Mouse (Mus musculus) midbrain, embryonic 13.5 days (tissue): ENCODE data around the gene Tbc1d22a. TPM values are rescaled to one million over a fixed set of nuclear protein-coding genes. Genes with fewer than 3 reads are reported as not detected.

Experiments
- ATAC-seq: fragments of 200-750 bp; cut with Nextera tagmentation; 2 replicates; pipeline ENCODE4 v1.8.0; 2017; ENCODE audit warnings: mild to moderate bottlenecking, moderate TSS enrichment, moderate library complexity
- H3K27ac ChIP-seq: fragments of 300-500 bp; sonication (generic); 2 replicates; pipeline ENCODE4 v1.5.1; 2015; ENCODE audit warnings: inconsistent platforms, mild to moderate bottlenecking, moderate library complexity
- H3K27me3 ChIP-seq: fragments of 300-500 bp; sonication (generic); 2 replicates; pipeline ENCODE4 v1.6.1; 2015; ENCODE audit warnings: mild to moderate bottlenecking, inconsistent platforms
- H3K36me3 ChIP-seq: fragments of 300-500 bp; sonication (generic); 2 replicates; pipeline ENCODE4 v1.6.1; 2015; ENCODE audit warnings: mild to moderate bottlenecking, inconsistent platforms
- H3K4me1 ChIP-seq: fragments of 300-500 bp; sonication (generic); replicated peaks from 2 replicates; pipeline ENCODE4 v1.6.1; 2015; ENCODE audit warnings: inconsistent platforms
- H3K4me2 ChIP-seq: fragments of 300-500 bp; sonication (generic); replicated peaks from 2 replicates; pipeline ENCODE4 v1.6.1; 2015; ENCODE audit warnings: moderate library complexity, mild to moderate bottlenecking, inconsistent platforms
- H3K4me3 ChIP-seq: fragments of 300-500 bp; sonication (generic); replicated peaks from 2 replicates; pipeline ENCODE4 v1.5.1; 2015; ENCODE audit warnings: mild to moderate bottlenecking, inconsistent platforms
- H3K9ac ChIP-seq: fragments of 300-500 bp; sonication (generic); replicated peaks from 2 replicates; pipeline ENCODE4 v1.6.1; 2015; ENCODE audit warnings: mild to moderate bottlenecking, inconsistent platforms
- H3K9me3 ChIP-seq: fragments of 300-500 bp; sonication (generic); 2 replicates; pipeline ENCODE4 v1.6.1; 2016; ENCODE audit warnings: mild to moderate bottlenecking, inconsistent platforms
- WGBS: fragments of 180-500 bp; shearing (Covaris S2); methylation state at CpG from one replicate; pipeline ENCODE4 v1.1.7; 2015; 5-methylcytosine and 5-hydroxymethylcytosine counted together
- polyA plus RNA-seq: library from polyadenylated mRNA; unstranded; fragments of >200 nt; fragmentation: Nextera tagmentation; extraction: Ambion mirVana; gene quantifications from 2 replicates; pipeline ENCODE4 v1.2.1, GENCODE M21; 2015

Tbc1d22a gene
- polyA plus RNA-seq, 1 experiment from 2014 or later = 13.4 TPM

- Histone ChIP-seq H3K9me3 (no peaks in the 10 kb centered on the region), H3K27me3 (no peaks in the 10 kb centered on the region), H3K9ac (no peak overlapping the region), H3K4me1 (peaks cover 30% of the 10 kb centered on the region), H3K27ac (no peak overlapping the region), H3K4me3 (no peak overlapping the region), H3K36me3 (no peaks in the 10 kb centered on the region), H3K4me2 (no peak overlapping the region)
- 72% methylated on average over 10 of the region's 10 CpGs for WGBS
- no peak for ATAC-seq
Measured at GRCm38 (mm10) chr15:86337726-86338125, 123.5 kb downstream of the Tbc1d22a start.

DNA sequence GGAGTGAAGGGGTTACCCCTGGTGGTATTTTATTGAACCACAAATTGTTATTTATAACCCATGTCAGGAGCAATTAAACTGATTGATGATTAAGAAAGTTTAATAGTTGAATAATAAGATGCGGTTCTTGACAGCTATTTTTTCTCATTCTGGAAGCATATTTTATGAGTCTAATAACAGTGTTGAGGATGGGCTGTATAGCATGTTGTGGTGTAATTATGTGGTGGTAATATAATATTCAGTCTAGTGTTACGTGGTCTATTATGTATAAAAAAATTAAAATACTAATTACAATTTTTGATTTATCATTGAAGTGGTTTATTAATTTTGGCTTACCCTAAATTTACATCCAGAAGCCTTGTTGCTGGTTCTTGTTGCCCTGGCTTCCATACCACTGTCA, 125.5 kb downstream of the Tbc1d22a start:
- H3K4me1 ChIP-seq = peaks cover 37% of the 10 kb centered on the region
- no peak for ATAC-seq
- no peaks in the 10 kb centered on the region for H3K36me3 ChIP-seq
- no peaks in the 10 kb centered on the region for H3K9me3 ChIP-seq
- no peaks in the 10 kb centered on the region for H3K27me3 ChIP-seq
- no peak overlapping the region for H3K4me2 ChIP-seq
- H3K27ac ChIP-seq = no peak overlapping the region
- H3K4me3 ChIP-seq = no peak overlapping the region
- 93% methylated on average over 2 of the region's 2 CpGs for WGBS
- H3K9ac ChIP-seq = no peak overlapping the region

DNA sequence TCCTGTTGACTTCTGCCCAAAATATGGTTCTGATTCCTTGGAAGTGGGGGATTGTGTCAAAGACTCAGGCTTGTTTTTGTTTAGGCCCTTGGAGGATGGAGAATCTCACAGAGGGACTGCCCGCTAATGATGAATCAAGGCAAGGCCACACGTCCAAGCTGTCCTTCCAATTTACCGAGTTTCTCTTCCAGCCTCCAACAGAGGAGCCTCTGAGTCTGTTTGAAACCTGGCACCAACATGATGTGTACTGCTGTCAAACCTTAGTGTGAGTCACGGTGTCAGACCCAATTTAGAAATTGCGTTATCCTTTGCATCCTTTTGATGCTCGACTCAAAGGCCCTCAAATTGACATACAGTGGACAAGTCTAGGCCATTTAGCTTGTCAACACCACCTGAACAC, 126.5 kb downstream of the Tbc1d22a start:
- no peaks in the 10 kb centered on the region for H3K36me3 ChIP-seq
- peaks cover 37% of the 10 kb centered on the region for H3K4me1 ChIP-seq
- no peaks in the 10 kb centered on the region for H3K27me3 ChIP-seq
- no peaks in the 10 kb centered on the region for H3K9me3 ChIP-seq
- H3K27ac ChIP-seq = no peak overlapping the region
- H3K9ac ChIP-seq = no peak overlapping the region
- no peak for ATAC-seq
- no peak overlapping the region for H3K4me3 ChIP-seq
- no peak overlapping the region for H3K4me2 ChIP-seq
- WGBS = 77% methylated on average over 6 of the region's 6 CpGs

GRCm38 (mm10) chr15:86342637-86343375, 128.5 kb downstream of the Tbc1d22a start:
- WGBS = 88% methylated on average over 8 of the region's 8 CpGs
- no peak overlapping the region for H3K9ac ChIP-seq
- no peaks in the 10 kb centered on the region for H3K9me3 ChIP-seq
- peaks cover 51% of the 10 kb centered on the region for H3K4me1 ChIP-seq
- H3K36me3 ChIP-seq = no peaks in the 10 kb centered on the region
- no peaks in the 10 kb centered on the region for H3K27me3 ChIP-seq
- H3K4me3 ChIP-seq = no peak overlapping the region
- no peak overlapping the region for H3K4me2 ChIP-seq
- no peak overlapping the region for H3K27ac ChIP-seq
- no peak for ATAC-seq

DNA sequence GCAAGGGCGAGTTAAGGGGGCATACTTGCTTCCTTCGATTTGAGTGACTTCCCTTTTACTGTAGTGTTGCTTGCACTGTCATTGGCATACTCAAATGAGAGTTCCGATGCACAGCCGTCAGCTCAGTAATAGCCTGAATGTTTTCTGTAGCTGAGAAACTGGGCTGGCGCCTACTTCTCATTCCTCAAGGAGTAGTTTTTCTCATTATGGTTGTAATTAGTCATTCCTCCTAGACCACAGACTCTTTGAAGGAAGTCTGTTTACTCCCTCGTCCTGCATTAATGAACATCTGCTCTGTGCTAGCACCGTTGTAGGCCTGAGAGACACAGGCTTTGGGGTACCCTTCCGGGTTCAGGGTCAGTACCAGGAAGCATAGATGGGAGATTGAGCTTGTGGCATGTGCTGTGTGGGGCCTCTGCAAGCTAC, 130.7 kb downstream of the Tbc1d22a start:
- Histone ChIP-seq H3K4me1 (peaks cover 63% of the 10 kb centered on the region), H3K4me2 (no peak overlapping the region), H3K27ac (peak overlapping the region; percentile 52), H3K4me3 (no peak overlapping the region), H3K9me3 (no peaks in the 10 kb centered on the region), H3K27me3 (no peaks in the 10 kb centered on the region), H3K36me3 (no peaks in the 10 kb centered on the region), H3K9ac (no peak overlapping the region)
- WGBS = 54% methylated on average over 8 of the region's 8 CpGs
- 0 out of 2 replicates have a peak, but pooled peaks have one; percentile 49 for ATAC-seq

GRCm38 (mm10) chr15:86345907-86346306, 131.6 kb downstream of the Tbc1d22a start:
- no peaks in the 10 kb centered on the region for H3K27me3 ChIP-seq
- no peak overlapping the region for H3K9ac ChIP-seq
- WGBS = 73% methylated on average over 9 of the region's 9 CpGs
- H3K36me3 ChIP-seq = no peaks in the 10 kb centered on the region
- no peaks in the 10 kb centered on the region for H3K9me3 ChIP-seq
- H3K4me3 ChIP-seq = no peak overlapping the region
- ATAC-seq = no peak; the same call in 1 of the 2 replicates
- H3K4me2 ChIP-seq = no peak overlapping the region
- peaks cover 56% of the 10 kb centered on the region for H3K4me1 ChIP-seq
- peak overlapping the region; percentile 51; the same call in 1 of the 2 replicates for H3K27ac ChIP-seq

DNA sequence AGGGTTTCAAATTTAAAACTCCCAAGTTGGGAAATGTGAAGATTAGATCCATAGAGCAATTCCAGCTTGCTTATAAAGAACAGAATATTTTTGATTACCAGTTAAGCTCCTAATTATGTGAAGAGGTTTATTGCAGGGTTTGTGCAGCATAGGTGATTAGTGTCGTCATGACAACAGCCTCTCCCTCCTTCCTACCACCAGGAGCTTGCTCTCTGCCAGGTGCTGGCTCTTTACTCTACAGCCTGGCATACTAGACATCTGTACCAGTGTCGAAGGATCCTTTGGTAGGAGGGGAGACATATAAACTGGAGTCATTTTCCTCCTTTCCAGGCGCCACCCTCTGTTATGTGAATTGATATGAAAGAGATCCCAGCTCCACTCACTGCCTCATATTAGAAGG, 132.3 kb downstream of the Tbc1d22a start:
- Histone ChIP-seq H3K4me3 (no peak overlapping the region), H3K27ac (0 out of 2 replicates have a peak overlapping the region, but pooled peaks have one; percentile 51), H3K9me3 (no peaks in the 10 kb centered on the region), H3K4me2 (no peak overlapping the region), H3K27me3 (no peaks in the 10 kb centered on the region), H3K36me3 (no peaks in the 10 kb centered on the region), H3K9ac (no peak overlapping the region), H3K4me1 (peaks cover 55% of the 10 kb centered on the region)
- peak; percentile 67; the same call in 1 of the 2 replicates for ATAC-seq
- WGBS = 63% methylated on average over 3 of the region's 3 CpGs

DNA sequence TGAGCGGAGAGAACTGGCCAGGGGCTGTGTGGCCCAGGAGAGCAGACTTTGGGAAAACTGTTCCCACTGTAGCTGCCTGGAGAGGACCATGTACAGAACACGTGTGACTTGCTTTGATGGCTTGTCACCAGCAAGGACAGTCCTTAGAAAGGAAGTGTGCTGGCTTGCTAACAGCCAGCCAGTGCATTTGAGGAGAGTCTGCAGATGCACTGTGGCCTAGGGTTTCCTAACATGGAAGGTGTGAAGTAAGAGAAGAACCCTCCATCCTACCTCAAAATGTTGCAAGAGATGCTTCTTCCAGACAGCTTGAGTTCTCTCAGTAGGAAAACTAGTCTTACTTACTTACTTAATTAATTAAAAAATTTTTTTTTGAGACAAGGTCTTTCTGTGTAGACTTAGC, 140.7 kb downstream of the Tbc1d22a start:
- H3K9ac ChIP-seq = no peak overlapping the region
- H3K27ac ChIP-seq = no peak overlapping the region
- peaks cover 11% of the 10 kb centered on the region for H3K4me1 ChIP-seq
- 85% methylated on average over 2 of the region's 2 CpGs for WGBS
- no peaks in the 10 kb centered on the region for H3K27me3 ChIP-seq
- no peak overlapping the region for H3K4me2 ChIP-seq
- no peak overlapping the region for H3K4me3 ChIP-seq
- ATAC-seq = no peak
- no peaks in the 10 kb centered on the region for H3K9me3 ChIP-seq
- no peaks in the 10 kb centered on the region for H3K36me3 ChIP-seq

GRCm38 (mm10) chr15:86355857-86356256, 141.6 kb downstream of the Tbc1d22a start:
- no peak overlapping the region for H3K9ac ChIP-seq
- H3K9me3 ChIP-seq = no peaks in the 10 kb centered on the region
- WGBS = 82% methylated on average over 2 of the region's 2 CpGs
- no peak overlapping the region for H3K4me3 ChIP-seq
- H3K27me3 ChIP-seq = no peaks in the 10 kb centered on the region
- H3K36me3 ChIP-seq = no peaks in the 10 kb centered on the region
- no peak overlapping the region for H3K27ac ChIP-seq
- ATAC-seq = no peak
- no peak overlapping the region for H3K4me2 ChIP-seq
- H3K4me1 ChIP-seq = peaks cover 16% of the 10 kb centered on the region

DNA sequence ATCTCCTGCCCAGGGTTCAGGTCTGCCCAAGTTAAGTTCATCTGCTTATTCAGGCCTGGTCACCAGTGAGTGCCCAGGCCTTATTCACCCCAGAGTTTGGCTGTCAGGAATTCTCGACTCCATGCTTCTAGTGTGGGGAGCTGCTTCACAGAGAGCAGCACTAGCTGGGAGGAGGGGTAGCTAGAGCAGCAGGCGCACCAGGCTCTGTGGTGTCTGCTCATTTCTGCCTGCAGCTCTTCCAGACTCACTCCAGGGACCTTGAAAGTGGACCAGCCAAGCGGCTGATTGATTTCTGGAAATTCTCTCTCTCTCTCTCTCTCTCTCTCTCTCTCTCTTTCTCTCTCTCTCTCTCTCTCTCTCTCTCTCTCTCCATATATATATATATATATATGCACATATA, 146.1 kb downstream of the Tbc1d22a start:
- ATAC-seq = no peak

DNA sequence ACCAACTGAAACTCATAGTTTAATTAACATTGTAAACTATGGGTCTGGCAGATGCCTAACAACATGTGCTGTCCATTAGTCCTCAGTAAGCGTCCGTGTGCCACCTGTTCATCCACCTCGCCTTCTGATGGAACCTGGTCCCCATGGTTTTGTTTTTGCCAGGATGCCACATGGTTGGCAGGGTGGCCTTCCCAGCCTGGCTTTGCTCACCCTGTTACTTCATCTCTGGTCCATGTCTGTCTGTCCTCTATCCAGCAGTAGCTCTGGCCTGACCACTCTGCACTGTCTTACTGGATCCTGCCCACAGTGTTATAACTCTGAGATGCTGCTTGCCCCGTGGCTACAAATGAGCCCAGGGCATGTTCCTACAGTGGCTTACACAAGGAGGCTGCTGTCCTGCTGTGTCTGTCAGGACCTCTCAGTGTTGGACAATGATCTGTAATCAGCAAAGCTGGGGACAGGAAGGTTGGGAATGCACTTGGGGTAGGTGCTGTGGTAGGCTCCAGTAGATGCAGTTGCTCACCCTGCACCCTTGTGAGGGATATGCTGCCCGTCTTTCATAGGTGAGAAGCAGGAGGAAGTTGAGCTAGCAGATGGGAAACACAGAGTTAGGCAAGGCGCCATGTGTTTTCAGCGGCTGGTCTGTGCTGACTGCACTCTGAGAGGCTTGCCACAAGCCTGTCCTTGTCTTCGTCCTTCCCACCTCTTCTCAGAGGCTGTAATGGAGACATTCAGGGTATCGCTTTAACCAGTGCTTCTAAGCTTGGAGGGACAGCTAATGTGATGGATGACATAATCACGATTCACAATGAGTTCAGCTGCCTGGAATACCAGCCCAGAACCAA, 148.3 kb downstream of the Tbc1d22a start:
- Histone ChIP-seq H3K9me3 (no peaks in the 10 kb centered on the region), H3K27ac (no peak overlapping the region), H3K4me1 (peaks cover 58% of the 10 kb centered on the region), H3K27me3 (no peaks in the 10 kb centered on the region), H3K4me3 (no peak overlapping the region), H3K9ac (no peak overlapping the region), H3K36me3 (no peaks in the 10 kb centered on the region), H3K4me2 (no peak overlapping the region)
- WGBS = 78% methylated on average over 10 of the region's 10 CpGs
- ATAC-seq = no peak

More for the DNA sequence above, 146.1 kb downstream of the Tbc1d22a start:
- Histone ChIP-seq H3K4me2 (no peak overlapping the region), H3K9ac (no peak overlapping the region), H3K36me3 (no peaks in the 10 kb centered on the region), H3K4me1 (peaks cover 39% of the 10 kb centered on the region), H3K4me3 (no peak overlapping the region), H3K27me3 (no peaks in the 10 kb centered on the region), H3K9me3 (no peaks in the 10 kb centered on the region), H3K27ac (no peak overlapping the region)
- WGBS = 53% methylated on average over 3 of the region's 3 CpGs

DNA sequence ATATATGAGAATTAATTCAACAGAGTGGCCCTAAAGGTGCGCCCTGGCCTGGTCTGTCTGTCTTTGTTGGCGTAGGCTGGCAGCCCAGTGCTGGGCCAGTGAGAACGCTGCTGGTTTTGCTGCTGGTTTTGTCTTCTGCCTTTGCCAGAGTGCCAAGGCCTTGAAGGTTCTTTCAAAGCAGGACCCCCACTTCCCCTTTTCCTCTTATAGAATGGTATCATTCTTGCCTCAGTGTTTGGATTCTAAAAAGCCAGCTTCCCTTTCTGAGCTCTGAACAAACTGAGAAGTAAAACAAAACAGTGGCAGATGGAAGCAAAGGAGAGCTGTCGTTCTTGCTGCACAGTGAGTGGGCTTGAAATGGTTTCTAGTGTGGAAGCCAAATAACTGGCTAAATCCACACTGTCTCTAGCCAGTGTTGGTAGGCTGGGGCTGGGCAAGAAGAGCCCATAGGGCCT, 149.6 kb downstream of the Tbc1d22a start:
- no peak overlapping the region for H3K4me3 ChIP-seq
- 66% methylated on average over 4 of the region's 4 CpGs for WGBS
- H3K27ac ChIP-seq = peak overlapping the region; percentile 37; the same call in 1 of the 2 replicates
- H3K4me2 ChIP-seq = no peak overlapping the region
- no peak for ATAC-seq
- H3K9ac ChIP-seq = no peak overlapping the region
- H3K27me3 ChIP-seq = no peaks in the 10 kb centered on the region
- no peaks in the 10 kb centered on the region for H3K9me3 ChIP-seq
- H3K36me3 ChIP-seq = no peaks in the 10 kb centered on the region
- H3K4me1 ChIP-seq = peaks cover 58% of the 10 kb centered on the region
